Mouse (Mus musculus) midbrain, embryonic 12.5 days (tissue): Measurements from ENCODE around the gene Dmrt2. TPM values are rescaled to one million over a fixed set of nuclear protein-coding genes. Genes with fewer than 3 reads are reported as not detected.

Experiments used
- ATAC-seq: fragments of 200-750 bp; cut with Nextera tagmentation; 2 replicates; pipeline ENCODE4 v1.8.0; 2017; ENCODE audit warnings: low read depth, moderate TSS enrichment, moderate library complexity; ENCODE audit not compliant: low FRiP score
- H3K27ac ChIP-seq: fragments of 300-500 bp; sonication (generic); replicated peaks from 2 replicates; pipeline ENCODE4 v1.5.1; 2016; ENCODE audit warnings: mild to moderate bottlenecking
- H3K27me3 ChIP-seq: fragments of 300-500 bp; sonication (generic); 2 replicates; pipeline ENCODE4 v1.6.1; 2016; ENCODE audit warnings: mild to moderate bottlenecking
- H3K36me3 ChIP-seq: fragments of 300-500 bp; sonication (generic); 2 replicates; pipeline ENCODE4 v1.6.1; 2016
- H3K4me1 ChIP-seq: fragments of 300-500 bp; sonication (generic); 2 replicates; pipeline ENCODE4 v1.6.1; 2016
- H3K4me2 ChIP-seq: fragments of 300-500 bp; sonication (generic); replicated peaks from 2 replicates; pipeline ENCODE4 v1.6.1; 2016; ENCODE audit warnings: mild to moderate bottlenecking, moderate library complexity
- H3K4me3 ChIP-seq: fragments of 300-500 bp; sonication (generic); 2 replicates; pipeline ENCODE4 v1.5.1; 2016; ENCODE audit warnings: mild to moderate bottlenecking
- H3K9ac ChIP-seq: fragments of 300-500 bp; sonication (generic); replicated peaks from 2 replicates; pipeline ENCODE4 v1.6.1; 2016; ENCODE audit warnings: mild to moderate bottlenecking, moderate library complexity
- H3K9me3 ChIP-seq: fragments of 300-500 bp; sonication (generic); 2 replicates; pipeline ENCODE4 v1.6.1; 2016; ENCODE audit warnings: mild to moderate bottlenecking
- WGBS: fragments of 180-500 bp; shearing (Covaris S2); methylation state at CpG from one replicate; pipeline ENCODE4 v1.1.7; 2016; 5-methylcytosine and 5-hydroxymethylcytosine counted together
- polyA plus RNA-seq: library from polyadenylated mRNA; unstranded; fragments of >200 nt; fragmentation: Nextera tagmentation; extraction: Ambion mirVana; gene quantifications from 2 replicates; pipeline ENCODE4 v1.2.1, GENCODE M21; 2016

Dmrt2 gene
- polyA plus RNA-seq, 1 experiment from 2014 or later = 0.22 TPM

GRCm38 (mm10) chr19:25665486-25666339, 6.5 kb upstream of the Dmrt2 start:
- H3K4me1 ChIP-seq = 0 out of 2 replicates have a peak, but pooled peaks cover 2% of the 10 kb centered on the region
- no peaks in the 10 kb centered on the region for H3K9me3 ChIP-seq
- WGBS = 2% methylated on average over 31 of the region's 31 CpGs
- no peak overlapping the region for H3K9ac ChIP-seq
- H3K4me3 ChIP-seq = 0 out of 2 replicates have a peak overlapping the region, but pooled peaks have one; percentile 4
- no peak for ATAC-seq
- H3K36me3 ChIP-seq = no peaks in the 10 kb centered on the region
- H3K4me2 ChIP-seq = peak overlapping the region; percentile 31
- H3K27ac ChIP-seq = no peak overlapping the region
- H3K27me3 ChIP-seq = peaks cover 74% of the 10 kb centered on the region

GRCm38 (mm10) chr19:25667836-25668235, 4.4 kb upstream of the Dmrt2 start:
- H3K4me3 ChIP-seq = no peak overlapping the region
- WGBS = 19% methylated on average over 4 of the region's 4 CpGs

GRCm38 (mm10) chr19:25669593-25670248, 2.5 kb upstream of the Dmrt2 start:
- Histone ChIP-seq H3K36me3 (no peaks in the 10 kb centered on the region), H3K4me3 (no peak overlapping the region), H3K9ac (no peak overlapping the region), H3K27me3 (peaks cover 98% of the 10 kb centered on the region), H3K4me1 (peaks cover 24% of the 10 kb centered on the region), H3K27ac (no peak overlapping the region), H3K9me3 (no peaks in the 10 kb centered on the region), H3K4me2 (no peak overlapping the region)
- 0% methylated on average over 3 of the region's 3 CpGs for WGBS
- no peak for ATAC-seq

More at GRCm38 (mm10) chr19:25667836-25668235, 4.4 kb upstream of the Dmrt2 start:
- Histone ChIP-seq H3K27me3 (peaks cover 93% of the 10 kb centered on the region), H3K9me3 (no peaks in the 10 kb centered on the region), H3K4me2 (no peak overlapping the region), H3K36me3 (no peaks in the 10 kb centered on the region), H3K27ac (no peak overlapping the region), H3K4me1 (peaks cover 14% of the 10 kb centered on the region), H3K9ac (no peak overlapping the region)
- no peak for ATAC-seq

GRCm38 (mm10) chr19:25670571-25671285, 1.5 kb upstream of the Dmrt2 start:
- peaks cover 24% of the 10 kb centered on the region for H3K4me1 ChIP-seq
- H3K27me3 ChIP-seq = peaks cover 98% of the 10 kb centered on the region
- no peaks in the 10 kb centered on the region for H3K9me3 ChIP-seq
- H3K4me2 ChIP-seq = no peak overlapping the region
- H3K9ac ChIP-seq = no peak overlapping the region
- H3K27ac ChIP-seq = no peak overlapping the region
- no peak overlapping the region for H3K4me3 ChIP-seq
- no peaks in the 10 kb centered on the region for H3K36me3 ChIP-seq
- ATAC-seq = no peak
- WGBS = 2% methylated on average over 17 of the region's 17 CpGs

- peak; percentile 7; the same call in 1 of the 2 replicates for ATAC-seq
- Histone ChIP-seq H3K36me3 (no peaks in the 10 kb centered on the region), H3K4me1 (peaks cover 22% of the 10 kb centered on the region), H3K9me3 (no peaks in the 10 kb centered on the region), H3K27ac (no peak overlapping the region), H3K4me2 (peak overlapping the region; percentile 81), H3K27me3 (peaks cover 98% of the 10 kb centered on the region), H3K9ac (no peak overlapping the region), H3K4me3 (peak overlapping the region; percentile 47)
- WGBS = under 1% methylated on average over 14 of the region's 14 CpGs
These were observed 530 bp upstream of the Dmrt2 start for GRCm38 (mm10) chr19:25671681-25672080.

GRCm38 (mm10) chr19:25673224-25674055, 1.2 kb downstream of the Dmrt2 start:
- peaks cover 97% of the 10 kb centered on the region for H3K27me3 ChIP-seq
- H3K4me3 ChIP-seq = peak overlapping the region; percentile 45
- H3K4me2 ChIP-seq = peak overlapping the region; percentile 81
- peak overlapping the region; percentile 28; the same call in 1 of the 2 replicates for H3K9ac ChIP-seq
- no peaks in the 10 kb centered on the region for H3K36me3 ChIP-seq
- H3K27ac ChIP-seq = no peak overlapping the region
- no peak for ATAC-seq
- H3K4me1 ChIP-seq = peaks cover 22% of the 10 kb centered on the region
- under 1% methylated on average over 66 of the region's 66 CpGs for WGBS
- H3K9me3 ChIP-seq = no peaks in the 10 kb centered on the region

- H3K4me1 ChIP-seq = peaks cover 22% of the 10 kb centered on the region
- H3K27ac ChIP-seq = no peak overlapping the region
- peak overlapping the region; percentile 45 for H3K4me3 ChIP-seq
- under 1% methylated on average over 15 of the region's 15 CpGs for WGBS
- H3K27me3 ChIP-seq = peaks cover 92% of the 10 kb centered on the region
- no peak overlapping the region for H3K9ac ChIP-seq
- no peaks in the 10 kb centered on the region for H3K9me3 ChIP-seq
- H3K4me2 ChIP-seq = peak overlapping the region; percentile 81
- no peaks in the 10 kb centered on the region for H3K36me3 ChIP-seq
- ATAC-seq = no peak
These were observed 1.8 kb downstream of the Dmrt2 start for GRCm38 (mm10) chr19:25674056-25674420.

GRCm38 (mm10) chr19:25674744-25675143, 2.5 kb downstream of the Dmrt2 start:
- H3K4me1 ChIP-seq = peaks cover 22% of the 10 kb centered on the region
- H3K27ac ChIP-seq = no peak overlapping the region
- H3K9ac ChIP-seq = no peak overlapping the region

GRCm38 (mm10) chr19:25675866-25676440, 3.7 kb downstream of the Dmrt2 start:
- Histone ChIP-seq H3K36me3 (no peaks in the 10 kb centered on the region), H3K4me3 (no peak overlapping the region), H3K27ac (no peak overlapping the region), H3K4me1 (peaks cover 22% of the 10 kb centered on the region), H3K9ac (no peak overlapping the region), H3K27me3 (peaks cover 87% of the 10 kb centered on the region), H3K9me3 (no peaks in the 10 kb centered on the region), H3K4me2 (no peak overlapping the region)
- no peak for ATAC-seq
- WGBS = 4% methylated on average over 9 of the region's 9 CpGs

More at GRCm38 (mm10) chr19:25674744-25675143, 2.5 kb downstream of the Dmrt2 start:
- H3K4me2 ChIP-seq = no peak overlapping the region
- ATAC-seq = no peak
- no peak overlapping the region for H3K4me3 ChIP-seq
- no peaks in the 10 kb centered on the region for H3K9me3 ChIP-seq
- peaks cover 88% of the 10 kb centered on the region for H3K27me3 ChIP-seq
- under 1% methylated on average over 8 of the region's 8 CpGs for WGBS
- no peaks in the 10 kb centered on the region for H3K36me3 ChIP-seq

GRCm38 (mm10) chr19:25698850-25699249, 26.6 kb downstream of the Dmrt2 start:
- H3K4me2 ChIP-seq = no peak overlapping the region
- H3K4me3 ChIP-seq = no peak overlapping the region
- H3K9ac ChIP-seq = no peak overlapping the region
- no peak for ATAC-seq
- no peaks in the 10 kb centered on the region for H3K9me3 ChIP-seq
- H3K27ac ChIP-seq = no peak overlapping the region
- no peaks in the 10 kb centered on the region for H3K27me3 ChIP-seq
- WGBS = 79% methylated on average over 14 of the region's 14 CpGs
- H3K36me3 ChIP-seq = no peaks in the 10 kb centered on the region
- H3K4me1 ChIP-seq = no peaks in the 10 kb centered on the region

- H3K4me2 ChIP-seq = no peak overlapping the region
- no peak for ATAC-seq
- no peak overlapping the region for H3K9ac ChIP-seq
- no peaks in the 10 kb centered on the region for H3K36me3 ChIP-seq
- H3K27ac ChIP-seq = no peak overlapping the region
- WGBS = 6% methylated on average over 8 of the region's 8 CpGs
- no peaks in the 10 kb centered on the region for H3K9me3 ChIP-seq
- no peaks in the 10 kb centered on the region for H3K4me1 ChIP-seq
- no peak overlapping the region for H3K4me3 ChIP-seq
- no peaks in the 10 kb centered on the region for H3K27me3 ChIP-seq
These were observed 41.2 kb downstream of the Dmrt2 start for GRCm38 (mm10) chr19:25713382-25713781.
